Mouse (Mus musculus) liver, adult 2 months (tissue): ENCODE results near the gene Kcnn3. TPM values are rescaled to one million over a fixed set of nuclear protein-coding genes. Genes with fewer than 3 reads are reported as not detected.

Source experiments
- DNase-seq: peaks from one replicate; pipeline ENCODE4 v3.0.0-alpha.2; 2011; ENCODE audit warnings: low read depth, low spot score; ENCODE audit errors: extremely low read depth
- H3K27ac ChIP-seq: fragments of 200-500 bp; replicated peaks from 2 replicates; pipeline ENCODE4 v1.5.1; 2012; ENCODE audit warnings: low read depth, mild to moderate bottlenecking, control low read depth, inconsistent platforms, low read length; ENCODE audit not compliant: insufficient read depth
- H3K27me3 ChIP-seq: fragments of 200-500 bp; 2 replicates; pipeline ENCODE4 v1.6.1; 2012; ENCODE audit warnings: mild to moderate bottlenecking, moderate library complexity, low read length, inconsistent platforms; ENCODE audit not compliant: control insufficient read depth, insufficient read depth
- H3K36me3 ChIP-seq: fragments of 200-500 bp; 2 replicates; pipeline ENCODE4 v1.6.1; 2012; ENCODE audit warnings: low read length, inconsistent platforms; ENCODE audit not compliant: control insufficient read depth, insufficient read depth
- H3K4me1 ChIP-seq: fragments of 200-500 bp; 2 replicates; pipeline ENCODE4 v1.6.1; 2011; ENCODE audit warnings: low read length; ENCODE audit not compliant: control insufficient read depth, insufficient read depth
- H3K4me3 ChIP-seq: fragments of 200-500 bp; 2 replicates; pipeline ENCODE4 v1.5.1; 2011; ENCODE audit warnings: low read depth, mild to moderate bottlenecking, control low read depth, low read length, moderate library complexity; ENCODE audit not compliant: insufficient read depth
- H3K79me2 ChIP-seq: fragments of 200-500 bp; 2 replicates; pipeline ENCODE4 v1.6.1; 2012; ENCODE audit warnings: inconsistent platforms, mild to moderate bottlenecking, low read length, moderate library complexity; ENCODE audit not compliant: control insufficient read depth, insufficient read depth
- H3K9ac ChIP-seq: fragments of 200-500 bp; 2 replicates; pipeline ENCODE4 v1.6.1; 2012; ENCODE audit warnings: low read depth, mild to moderate bottlenecking, control low read depth, inconsistent platforms, low read length
- CTCF ChIP-seq: fragments of 200-500 bp; IDR thresholded peaks from 2 replicates; pipeline ENCODE4 v1.5.1; 2011; ENCODE audit warnings: low read depth, low read length, control low read depth
- POLR2A ChIP-seq: fragments of 200-500 bp; IDR thresholded peaks from 2 replicates; pipeline ENCODE4 v1.6.1; 2011; ENCODE audit warnings: low read length, control low read depth; ENCODE audit not compliant: insufficient read depth; ENCODE audit errors: extremely low read depth
- WGBS: fragments of 180-500 bp; shearing (Covaris S2); methylation state at CpG from one replicate; pipeline ENCODE4 v1.1.7; 2018; 5-methylcytosine and 5-hydroxymethylcytosine counted together
- polyA plus RNA-seq: library from polyadenylated mRNA; depleted of rRNA; stranded (reverse); fragments of >200 nt; gene quantifications from 2 replicates; pipeline ENCODE4 v1.2.3, GENCODE M21; 2012
- total RNA-seq: library from RNA; depleted of rRNA; stranded (reverse); fragments of >200 nt; gene quantifications from 2 replicates; pipeline ENCODE4 v1.2.3, GENCODE M21; 2014

Gene Kcnn3
- total and polyA plus RNA-seq, 2 experiments = under 0.01 to 0.06 TPM

DNA sequence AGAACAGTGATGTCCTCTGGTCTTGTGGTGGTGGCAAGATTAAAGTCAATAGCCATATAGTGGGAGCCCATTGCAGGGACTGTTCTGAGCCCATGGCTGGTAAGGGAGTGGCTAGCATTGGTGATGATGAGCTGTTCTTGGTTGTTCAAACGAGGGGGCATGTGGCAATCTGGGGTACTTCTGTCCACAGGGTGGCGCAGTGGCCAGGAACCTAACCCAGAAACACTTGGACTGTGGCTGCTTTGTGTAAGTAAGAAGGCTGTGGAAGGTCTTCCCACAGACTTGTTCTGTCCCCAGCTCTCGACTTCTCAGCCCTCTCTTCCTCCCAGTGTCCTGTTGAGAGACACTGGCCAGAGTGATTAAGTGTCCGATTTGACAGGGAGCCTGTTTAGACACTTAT lies 9.0 kb upstream of the Kcnn3 start:
- TF ChIP-seq CTCF = peak; percentile 49
- TF ChIP-seq POLR2A = no peak

DNA sequence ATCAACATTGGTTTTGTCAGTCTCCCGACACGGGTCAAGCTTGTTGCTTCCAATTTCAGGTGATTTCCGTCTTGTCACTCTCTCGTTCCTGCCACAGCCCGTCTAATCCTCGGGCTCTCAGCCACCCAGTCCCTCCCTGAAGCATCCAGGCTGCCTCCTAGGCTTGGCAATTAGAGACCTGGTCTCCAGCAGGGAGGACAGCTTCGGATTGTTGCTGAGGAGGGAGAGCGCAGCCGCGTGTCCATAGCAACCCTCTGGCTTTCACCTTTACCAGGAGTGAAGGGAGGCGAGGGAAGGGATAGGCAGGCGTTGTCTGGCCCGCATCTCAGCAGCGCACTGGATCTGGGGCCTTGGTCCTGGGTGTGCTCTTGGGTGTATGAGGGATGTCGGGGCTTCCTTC lies 8.6 kb upstream of the Kcnn3 start:
- no peak overlapping the region for H3K9ac ChIP-seq
- no peak overlapping the region for H3K4me3 ChIP-seq
- no peaks in the 10 kb centered on the region for H3K79me2 ChIP-seq
- TF ChIP-seq CTCF (no peak), POLR2A (no peak)
- no peaks in the 10 kb centered on the region for H3K36me3 ChIP-seq
- peaks cover 6% of the 10 kb centered on the region for H3K27me3 ChIP-seq
- 36% methylated on average over 15 of the region's 15 CpGs for WGBS
- no peak overlapping the region for H3K27ac ChIP-seq
- H3K4me1 ChIP-seq = no peaks in the 10 kb centered on the region
- DNase-seq = no peak

More for the DNA sequence above, 9.0 kb upstream of the Kcnn3 start:
- no peak overlapping the region for H3K27ac ChIP-seq
- no peaks in the 10 kb centered on the region for H3K4me1 ChIP-seq
- no peak for DNase-seq
- WGBS = 22% methylated on average over 4 of the region's 4 CpGs
- peaks cover 6% of the 10 kb centered on the region for H3K27me3 ChIP-seq
- H3K9ac ChIP-seq = no peak overlapping the region
- no peaks in the 10 kb centered on the region for H3K79me2 ChIP-seq
- no peaks in the 10 kb centered on the region for H3K36me3 ChIP-seq
- H3K4me3 ChIP-seq = no peak overlapping the region

DNA sequence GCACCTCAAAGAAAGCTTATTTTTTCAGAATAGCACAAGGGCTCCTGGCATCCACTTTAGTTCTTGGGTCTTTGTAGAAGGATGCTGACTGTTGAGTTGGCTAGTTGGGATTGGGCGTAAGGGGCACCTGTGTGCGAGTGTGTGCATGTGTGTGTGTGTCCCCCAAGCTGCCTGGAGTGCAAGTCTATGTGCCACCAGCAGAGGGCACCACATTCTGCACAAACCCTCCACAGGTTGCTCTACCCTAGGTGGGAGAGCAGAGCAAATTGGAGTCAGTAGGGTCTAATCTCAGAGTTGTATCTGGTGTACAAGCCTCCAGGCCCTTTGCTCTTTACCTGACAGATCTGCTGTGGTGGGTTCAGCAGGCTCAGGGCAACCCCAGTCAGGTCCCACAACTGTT lies 7.7 kb upstream of the Kcnn3 start:
- H3K4me1 ChIP-seq = no peaks in the 10 kb centered on the region
- no peak overlapping the region for H3K4me3 ChIP-seq
- H3K79me2 ChIP-seq = no peaks in the 10 kb centered on the region
- WGBS = 92% methylated on average over 2 of the region's 2 CpGs
- TF ChIP-seq POLR2A (no peak), CTCF (peak; percentile 76)
- peaks cover 6% of the 10 kb centered on the region for H3K27me3 ChIP-seq
- no peak overlapping the region for H3K27ac ChIP-seq
- H3K36me3 ChIP-seq = no peaks in the 10 kb centered on the region
- no peak for DNase-seq
- H3K9ac ChIP-seq = no peak overlapping the region

DNA sequence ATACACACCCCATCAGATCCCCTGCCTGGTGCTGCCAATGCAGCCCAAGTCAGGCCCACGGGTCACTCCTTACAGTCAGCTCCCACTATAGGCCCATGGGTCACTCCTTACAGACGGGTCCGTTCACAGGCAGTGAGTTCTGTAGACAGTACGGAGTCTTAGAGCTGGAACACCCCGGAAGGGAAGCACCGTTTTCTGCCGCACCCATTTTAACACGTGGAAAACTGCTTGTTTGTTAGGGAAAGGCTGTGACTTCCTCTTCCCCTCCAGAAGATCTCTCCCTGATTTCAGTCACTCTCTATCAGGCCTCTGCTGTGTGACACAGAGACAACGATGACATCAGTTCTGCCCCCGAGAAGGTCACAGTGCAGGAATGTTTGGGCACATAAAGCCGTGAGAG lies 4.5 kb upstream of the Kcnn3 start:
- Histone ChIP-seq H3K4me3 (no peak overlapping the region), H3K27me3 (peaks cover 12% of the 10 kb centered on the region), H3K36me3 (no peaks in the 10 kb centered on the region), H3K79me2 (no peaks in the 10 kb centered on the region), H3K9ac (no peak overlapping the region), H3K4me1 (no peaks in the 10 kb centered on the region), H3K27ac (no peak overlapping the region)
- TF ChIP-seq POLR2A (no peak), CTCF (no peak)
- 50% methylated on average over 11 of the region's 11 CpGs for WGBS
- DNase-seq = no peak

DNA sequence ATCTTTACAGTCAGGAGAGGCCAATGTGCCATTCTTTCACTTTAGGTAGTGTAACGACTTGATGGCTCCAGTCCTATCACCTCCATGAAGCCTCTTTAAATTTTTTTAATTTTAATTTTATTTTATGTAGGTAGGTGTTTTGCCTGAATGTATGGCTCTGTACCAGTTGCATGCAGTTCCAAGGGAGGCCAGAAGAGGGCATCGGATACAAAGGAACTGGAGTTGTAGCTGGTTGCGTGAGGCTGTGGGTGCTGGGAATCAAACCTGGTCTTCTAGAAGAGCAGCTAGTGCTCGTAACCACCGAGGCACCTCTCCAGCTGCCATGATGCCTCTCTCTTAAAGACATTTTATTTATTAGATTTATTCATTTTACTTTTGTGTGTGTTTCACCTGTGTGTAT lies 3.6 kb upstream of the Kcnn3 start:
- Histone ChIP-seq H3K27me3 (peaks cover 13% of the 10 kb centered on the region), H3K4me1 (no peaks in the 10 kb centered on the region), H3K36me3 (no peaks in the 10 kb centered on the region), H3K4me3 (no peak overlapping the region), H3K79me2 (no peaks in the 10 kb centered on the region), H3K9ac (no peak overlapping the region), H3K27ac (no peak overlapping the region)
- DNase-seq = no peak
- TF ChIP-seq POLR2A = no peak
- TF ChIP-seq CTCF = no peak
- WGBS = 89% methylated on average over 5 of the region's 5 CpGs

DNA sequence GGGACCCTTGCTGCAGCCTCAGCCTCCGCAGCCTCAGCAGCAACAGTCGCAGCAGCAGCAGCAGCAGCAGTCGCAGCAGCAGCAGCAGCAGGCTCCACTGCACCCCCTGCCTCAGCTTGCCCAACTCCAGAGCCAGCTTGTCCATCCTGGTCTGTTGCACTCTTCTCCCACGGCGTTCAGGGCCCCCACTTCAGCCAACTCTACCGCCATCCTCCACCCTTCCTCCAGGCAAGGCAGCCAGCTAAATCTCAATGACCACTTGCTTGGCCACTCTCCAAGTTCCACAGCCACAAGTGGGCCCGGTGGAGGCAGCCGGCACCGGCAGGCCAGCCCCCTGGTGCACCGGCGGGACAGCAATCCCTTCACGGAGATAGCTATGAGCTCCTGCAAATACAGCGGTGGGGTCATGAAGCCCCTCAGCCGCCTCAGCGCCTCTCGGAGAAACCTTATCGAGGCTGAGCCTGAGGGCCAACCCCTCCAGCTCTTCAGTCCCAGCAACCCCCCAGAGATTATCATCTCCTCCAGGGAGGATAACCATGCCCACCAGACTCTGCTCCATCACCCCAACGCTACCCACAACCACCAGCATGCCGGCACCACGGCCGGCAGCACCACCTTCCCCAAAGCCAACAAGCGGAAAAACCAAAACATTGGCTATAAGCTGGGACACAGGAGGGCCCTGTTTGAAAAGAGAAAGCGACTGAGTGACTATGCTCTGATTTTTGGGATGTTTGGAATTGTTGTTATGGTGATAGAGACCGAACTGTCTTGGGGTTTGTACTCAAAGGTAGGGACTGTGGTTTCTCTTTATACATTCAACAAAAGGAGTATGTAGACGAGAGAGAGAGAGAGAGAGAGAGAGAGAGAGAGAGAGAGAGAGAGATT lies 896 bp downstream of the Kcnn3 start:
- Histone ChIP-seq H3K27ac (no peak overlapping the region), H3K9ac (no peak overlapping the region), H3K4me1 (no peaks in the 10 kb centered on the region), H3K36me3 (no peaks in the 10 kb centered on the region), H3K27me3 (peaks cover 20% of the 10 kb centered on the region), H3K79me2 (no peaks in the 10 kb centered on the region), H3K4me3 (no peak overlapping the region; the same call in 1 of the 2 replicates)
- no peak for TF ChIP-seq CTCF
- no peak for TF ChIP-seq POLR2A
- DNase-seq = no peak
- 10% methylated on average over 25 of the region's 25 CpGs for WGBS
